Mouse (Mus musculus) layer of hippocampus, adult 9-11 months (tissue): ENCODE measurements around the gene Pde4b.
A peak's percentile ranks its signal among the peaks of the same experiment; 100 is the strongest.

ENCODE experiments used
- DNase-seq: peaks from one replicate; pipeline ENCODE4 v3.0.0; 2022

Gene Pde4b

DNA sequence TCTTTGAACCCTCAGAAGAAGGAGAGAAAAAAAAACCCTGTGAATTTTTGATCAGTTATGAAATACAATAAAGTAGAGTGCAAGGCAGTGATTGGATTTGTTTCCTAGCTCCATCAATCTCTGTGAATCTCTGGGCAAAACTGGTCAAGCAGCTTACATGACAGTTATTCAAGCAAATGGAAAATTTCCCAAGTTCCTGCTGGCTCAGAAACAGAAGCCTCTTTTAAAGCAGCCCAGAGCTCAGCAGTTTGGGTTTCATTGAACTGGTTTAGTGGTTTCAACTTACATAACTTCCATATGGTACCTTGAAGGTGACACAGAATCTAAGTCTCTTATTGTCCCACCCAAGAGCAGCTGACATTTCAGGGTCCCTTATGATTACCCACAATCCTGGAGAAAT lies 210.2 kb downstream of the Pde4b start:
- DNase-seq = no peak

- no peak for DNase-seq
Observed at GRCm38 (mm10) chr4:102302568-102302967, 215.2 kb downstream of the Pde4b start.

- no peak for DNase-seq
Observed at GRCm38 (mm10) chr4:102307661-102308297, 220.4 kb downstream of the Pde4b start.

DNA sequence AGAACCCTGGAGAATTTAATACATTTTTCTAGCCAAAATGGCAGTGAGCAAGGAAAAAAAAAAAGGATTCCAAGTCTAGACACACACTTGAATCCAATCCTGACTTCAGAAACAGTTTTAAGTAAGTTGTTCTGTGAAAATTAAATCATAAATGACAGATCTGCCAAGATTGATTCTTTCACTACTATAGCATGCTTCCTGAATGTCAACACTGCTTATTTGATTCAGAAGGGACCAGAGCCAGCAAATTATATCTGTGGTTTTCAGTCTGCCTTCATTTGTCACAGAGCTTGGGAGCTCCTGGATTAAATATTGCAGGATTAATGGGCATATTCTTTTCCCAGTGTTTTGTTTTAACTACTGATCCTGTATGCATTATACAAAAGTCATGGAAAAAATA lies 223.3 kb downstream of the Pde4b start:
- no peak for DNase-seq

GRCm38 (mm10) chr4:102316011-102316410 lies 228.7 kb downstream of the Pde4b start:
- DNase-seq = no peak

DNA sequence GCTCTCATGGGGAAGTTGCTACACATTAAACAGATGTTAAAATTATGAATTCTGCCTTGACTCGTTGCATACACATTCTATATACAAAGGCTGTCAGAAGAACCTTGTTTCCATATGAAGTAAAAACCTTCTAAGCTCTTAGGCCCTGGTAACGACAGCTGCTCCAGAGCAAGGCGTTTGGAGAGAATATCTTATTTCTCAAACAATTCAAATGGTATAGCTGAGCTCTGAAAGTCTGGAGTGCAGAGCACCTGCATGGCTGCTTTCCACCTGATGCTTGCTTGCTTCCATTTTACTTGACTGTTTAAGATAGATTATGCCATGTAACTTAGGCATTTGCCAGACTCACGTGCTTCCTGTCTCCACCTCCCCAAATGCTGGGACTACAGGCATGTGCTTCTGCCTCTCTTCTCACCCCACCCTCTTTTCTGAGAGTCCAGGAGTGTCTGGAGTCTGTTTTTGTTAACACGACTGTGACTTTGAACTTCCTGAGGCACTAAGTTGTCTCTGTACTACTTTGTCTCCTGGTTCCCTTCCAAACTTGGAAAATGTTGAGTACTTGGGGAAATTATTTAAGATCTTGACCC lies 229.4 kb downstream of the Pde4b start:
- DNase-seq = no peak

GRCm38 (mm10) chr4:102318596-102318995 lies 231.3 kb downstream of the Pde4b start:
- no peak for DNase-seq

- no peak for DNase-seq
Observed at GRCm38 (mm10) chr4:102321340-102321739, 234.0 kb downstream of the Pde4b start.

- no peak for DNase-seq
Observed at GRCm38 (mm10) chr4:102332386-102332785, 245.0 kb downstream of the Pde4b start.

- DNase-seq = no peak
Observed at GRCm38 (mm10) chr4:102332885-102333284, 245.5 kb downstream of the Pde4b start.

GRCm38 (mm10) chr4:102346911-102347492 lies 259.7 kb downstream of the Pde4b start:
- no peak for DNase-seq

DNA sequence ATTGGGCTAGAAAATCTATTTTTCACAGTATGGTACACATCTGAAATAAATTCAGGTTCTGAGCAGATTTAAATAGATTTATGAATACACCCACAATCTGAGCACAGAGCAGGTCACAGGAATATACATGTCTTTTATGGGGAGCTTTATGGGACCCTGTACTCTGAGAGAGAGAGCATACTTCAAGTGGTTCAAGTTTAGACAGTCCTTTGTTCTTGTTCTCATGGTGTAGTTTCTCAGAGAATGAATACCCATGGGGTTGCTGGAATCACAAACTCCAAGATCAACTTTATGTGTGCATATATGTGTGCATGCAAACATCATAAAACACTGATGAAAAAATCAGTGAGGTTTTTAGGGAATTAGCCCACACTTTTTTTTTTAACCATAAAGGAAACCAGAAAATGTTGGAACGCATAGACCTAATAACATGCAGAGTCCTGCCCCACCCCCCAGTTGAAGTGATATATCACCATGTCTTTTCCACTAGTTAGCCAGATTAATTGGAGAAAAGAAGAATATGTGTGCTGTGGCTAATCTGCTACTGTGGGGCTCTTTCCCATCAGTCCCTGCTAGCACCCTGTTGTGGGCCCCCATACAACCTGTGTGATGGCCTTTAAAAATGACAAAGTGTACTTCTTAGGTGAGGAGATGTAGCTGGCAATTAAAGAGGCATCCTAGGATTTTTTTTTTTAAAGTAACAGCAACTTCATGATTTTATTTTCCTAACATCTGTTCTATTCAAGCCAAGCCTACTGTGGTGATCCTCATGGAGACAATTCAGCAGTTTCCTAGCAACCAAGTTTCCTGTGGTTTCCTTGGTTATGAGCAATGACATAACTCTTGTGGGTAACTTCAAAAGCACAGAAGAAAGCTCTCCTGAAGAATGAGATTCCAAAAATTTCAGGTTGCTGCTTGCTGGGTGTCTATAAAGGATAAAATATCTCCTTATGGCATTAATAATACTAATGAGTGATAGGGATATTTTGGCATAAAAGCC lies 264.4 kb downstream of the Pde4b start:
- peak; percentile 40 for DNase-seq

- no peak for DNase-seq
Observed at GRCm38 (mm10) chr4:102353641-102354403, 266.5 kb downstream of the Pde4b start.

GRCm38 (mm10) chr4:102368105-102368735 lies 280.9 kb downstream of the Pde4b start:
- no peak for DNase-seq

DNA sequence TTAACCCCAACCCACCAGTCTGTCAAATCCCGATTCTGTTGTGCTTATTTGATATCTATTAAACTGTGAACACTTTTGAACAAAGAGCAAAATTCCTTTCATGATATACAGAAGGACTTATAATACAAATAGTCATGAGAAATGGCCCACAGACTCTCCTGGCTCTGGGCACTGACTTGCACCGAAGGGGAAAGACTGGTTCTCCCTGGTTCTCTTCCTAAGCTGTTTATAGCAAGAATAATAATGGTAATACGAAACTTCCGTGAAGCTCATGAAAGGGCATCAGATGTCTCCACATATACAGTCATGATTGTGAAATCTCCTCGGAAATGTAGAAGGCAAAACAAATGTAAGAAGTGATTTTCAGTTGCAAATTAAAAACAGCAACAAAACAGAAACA lies 287.3 kb downstream of the Pde4b start:
- no peak for DNase-seq

DNA sequence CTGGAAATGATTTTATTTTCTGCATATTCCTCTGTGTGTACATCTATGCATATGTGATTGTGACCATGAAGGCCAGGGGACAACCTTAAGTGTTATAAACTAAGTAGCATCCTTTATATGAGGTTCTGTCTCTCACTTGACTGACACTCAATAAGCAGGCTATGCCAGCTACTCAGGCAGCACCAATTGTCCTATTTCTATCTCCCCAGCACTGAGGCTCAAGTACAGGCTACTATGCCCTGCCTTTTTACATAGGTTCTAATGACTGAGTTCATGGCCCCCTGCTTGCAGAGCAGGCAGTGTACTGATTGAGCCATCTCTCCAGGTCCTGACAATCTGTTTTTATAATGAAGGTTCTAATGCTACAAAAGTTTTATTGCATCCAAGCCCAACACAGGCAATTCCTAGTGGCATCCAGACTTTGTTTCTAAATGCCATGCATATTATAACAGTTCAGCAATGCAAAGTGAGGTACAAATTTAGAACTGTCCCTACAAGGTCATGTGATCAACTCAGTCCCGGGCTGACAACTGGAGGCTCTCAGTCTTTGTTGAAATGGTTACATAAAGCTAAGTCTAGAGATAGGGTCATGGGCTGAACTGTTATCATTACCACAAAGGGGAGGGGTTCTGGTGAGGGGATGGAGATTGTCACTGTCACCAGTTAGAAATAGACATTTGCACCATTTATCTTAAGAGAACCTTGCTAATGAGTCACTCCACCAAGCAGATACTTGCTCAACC lies 295.6 kb downstream of the Pde4b start:
- DNase-seq = no peak

DNA sequence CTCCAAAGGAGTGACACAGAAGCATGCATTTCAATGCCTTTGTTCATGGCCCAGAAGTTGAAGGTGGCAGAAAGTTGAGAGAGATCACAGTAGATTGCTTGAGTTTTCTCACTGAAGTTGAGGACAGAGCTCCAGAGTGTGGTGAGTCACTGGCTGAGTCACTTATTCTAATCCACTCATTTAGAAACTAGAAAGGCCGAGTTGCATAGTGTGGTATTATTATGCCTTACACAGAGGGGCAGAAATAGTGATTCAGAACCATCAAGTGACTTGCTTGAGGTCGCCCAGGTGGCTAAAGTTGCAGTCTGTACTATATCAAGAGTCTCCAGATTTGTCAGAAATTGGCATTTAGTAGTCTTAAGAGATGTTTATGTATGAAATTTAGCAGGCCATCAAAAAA lies 306.3 kb downstream of the Pde4b start:
- DNase-seq = no peak

DNA sequence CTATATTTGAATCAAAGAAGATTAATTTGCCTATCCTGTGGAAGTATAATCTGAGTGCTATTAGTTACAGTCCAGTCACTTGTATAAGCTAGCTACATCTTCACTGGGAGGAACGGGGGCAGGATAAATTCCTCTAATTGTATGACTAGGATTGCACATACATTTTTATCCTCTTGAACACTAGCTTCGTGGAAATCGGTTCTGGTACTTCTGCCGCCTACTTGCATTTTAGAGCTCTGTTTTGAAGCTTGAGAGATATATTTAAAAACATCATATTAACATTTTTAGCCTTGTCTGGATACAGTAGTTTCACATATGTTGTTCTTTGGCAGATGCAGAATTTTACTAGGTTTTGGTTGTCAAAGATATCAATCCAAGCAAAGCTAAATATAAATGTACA lies 310.0 kb downstream of the Pde4b start:
- DNase-seq = no peak

GRCm38 (mm10) chr4:102398512-102398911 lies 311.2 kb downstream of the Pde4b start:
- no peak for DNase-seq

- no peak for DNase-seq
Observed at GRCm38 (mm10) chr4:102406848-102407247, 319.5 kb downstream of the Pde4b start.

GRCm38 (mm10) chr4:102408132-102408531 lies 320.8 kb downstream of the Pde4b start:
- no peak for DNase-seq
